Mouse (Mus musculus): ENCODE data around the gene Sash1.

DNA sequence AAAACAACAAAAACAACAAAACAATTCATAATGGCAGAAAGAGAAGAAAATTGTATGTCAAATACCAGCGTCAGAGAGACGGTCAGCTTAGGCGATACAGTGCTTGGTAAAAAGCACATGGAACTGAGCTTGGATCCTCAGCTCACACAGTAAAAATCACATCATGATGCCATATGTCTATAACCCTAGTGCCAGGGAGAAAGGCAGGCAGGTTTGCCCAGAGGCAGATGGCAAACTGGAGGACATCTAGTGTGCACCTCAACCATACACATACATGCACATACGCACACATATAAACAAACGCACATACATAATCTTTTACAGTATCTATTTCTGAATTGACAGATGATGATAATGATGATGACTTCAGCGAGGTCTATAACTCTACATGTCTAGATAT is 96.8 kb downstream of the Sash1 start:
- TF ChIP-seq CTCF (IDR thresholded peaks at IDR 0.05; ENCODE audit: control insufficient read depth, insufficient read depth, insufficient read length) = no peak
- TF ChIP-seq USF1 (IDR thresholded peaks at IDR 0.05; ENCODE audit: low read depth) = no peak
- no peak for TF ChIP-seq CEBPB (IDR thresholded peaks at IDR 0.05; ENCODE audit: low read depth)

All from C2C12 (cell line).